Mouse (Mus musculus): ENCODE results near the gene Ric8a.
A peak's percentile ranks its signal among the peaks of the same experiment; 100 is the strongest.

Gene Ric8a

GRCm38 (mm10) chr7:140856785-140857549 lies at the start of gene Ric8a:
TSS of gene Ric8a (plus strand) at chr7:140856957.
- peak; percentile 93 for DNase-seq

GRCm38 (mm10) chr7:140810496-140810895 lies 46.3 kb upstream of the Ric8a start:
- DNase-seq: no peak

DNA sequence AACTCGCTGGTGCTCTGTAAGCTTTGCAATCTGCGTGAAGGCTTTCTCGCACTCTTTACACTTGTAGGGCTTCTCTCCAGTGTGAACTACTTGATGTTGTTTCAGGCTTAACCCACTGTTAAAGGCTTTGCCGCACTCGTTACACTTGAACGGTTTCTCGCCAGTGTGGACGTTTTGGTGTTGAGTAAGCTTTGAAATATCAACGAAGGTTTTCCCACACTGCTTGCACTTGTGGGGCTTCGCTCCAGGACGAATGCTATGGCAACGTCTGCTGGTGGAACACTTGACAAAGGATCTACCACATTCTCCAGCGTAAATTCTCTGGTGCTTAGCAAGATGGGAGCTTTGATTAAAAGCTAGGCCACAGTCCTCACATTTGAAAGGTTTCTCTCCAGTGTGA lies 45.0 kb upstream of the Ric8a start:
- no peak for DNase-seq

DNA sequence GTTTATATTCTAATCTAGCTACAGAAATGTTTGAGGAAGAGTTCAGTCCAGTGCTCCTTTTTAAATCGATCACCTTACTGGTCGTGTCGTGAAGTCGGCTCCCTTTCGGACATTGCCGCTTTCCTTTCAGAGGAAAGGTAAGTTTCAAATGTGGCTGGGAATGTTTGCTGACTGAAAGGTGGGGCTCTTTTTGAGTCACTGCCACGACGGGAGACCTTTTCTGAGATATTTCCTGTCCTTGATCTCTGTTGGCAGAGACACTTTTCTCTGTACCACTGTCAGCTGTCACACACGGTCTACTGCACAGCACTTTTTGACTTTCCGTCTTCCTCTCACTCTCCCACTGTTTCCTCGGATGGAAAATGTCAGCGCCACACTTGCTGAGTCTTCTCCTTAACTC lies 43.9 kb upstream of the Ric8a start:
- no peak for DNase-seq

- no peak for DNase-seq
These were observed 36.6 kb upstream of the Ric8a start for GRCm38 (mm10) chr7:140820173-140820572.

- no peak for DNase-seq
These were observed 35.5 kb upstream of the Ric8a start for GRCm38 (mm10) chr7:140821305-140821652.

DNA sequence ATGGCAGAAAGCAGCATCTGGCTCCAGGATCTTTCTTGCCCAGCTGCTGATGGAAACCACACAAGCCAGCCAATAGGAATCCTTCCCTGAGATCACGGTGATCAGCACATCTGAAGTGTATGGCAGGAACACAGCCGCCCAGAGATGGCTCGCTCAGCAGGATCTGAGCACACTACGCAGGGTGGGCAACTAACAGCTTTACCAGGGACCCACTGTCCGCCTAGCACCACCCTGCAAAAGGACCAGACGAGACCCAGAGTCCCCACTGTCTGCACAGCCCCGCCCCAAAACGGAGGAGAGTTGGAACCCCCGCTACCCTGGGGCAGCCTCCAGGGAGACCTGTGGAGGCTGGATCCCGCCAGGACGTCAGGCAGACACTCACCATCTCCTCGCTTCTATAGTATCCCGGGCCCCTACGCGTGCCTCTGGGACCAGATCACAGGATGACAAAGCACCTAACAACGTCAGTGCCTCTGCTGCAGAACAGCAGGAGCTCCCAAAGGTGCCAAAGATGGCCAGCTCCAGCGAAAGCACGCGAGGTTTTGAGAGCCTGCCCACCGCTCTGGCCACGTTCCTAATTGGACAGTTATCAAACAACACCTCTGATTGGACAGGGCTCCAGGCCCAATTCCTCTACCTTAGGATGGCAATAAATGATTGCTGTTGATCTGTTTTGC lies 35.0 kb upstream of the Ric8a start, which contains the start of gene Zfp941:
Gene Zfp941, minus strand, starts transcription at position 526 of the 677 bp plus-strand sequence.
- DNase-seq: peak; percentile 39

DNA sequence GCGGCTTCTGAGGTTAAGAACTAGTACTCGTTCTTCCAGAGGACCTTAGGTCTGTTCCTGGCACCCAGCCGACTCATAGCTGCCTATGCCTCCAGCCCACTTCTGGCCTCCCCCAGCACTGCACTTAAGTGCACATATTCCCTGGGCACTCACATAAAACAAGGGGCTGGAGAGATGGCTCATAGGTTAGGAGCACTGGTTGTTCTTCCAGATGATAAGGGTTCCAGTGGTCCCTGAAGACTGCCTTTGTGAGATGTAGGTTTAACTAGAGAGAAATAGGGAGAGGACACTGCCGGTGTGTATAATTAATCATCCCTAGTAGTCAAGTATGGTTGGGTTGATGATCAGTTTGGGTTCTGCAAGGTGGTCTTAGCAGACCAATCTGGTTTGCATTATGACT lies 34.0 kb upstream of the Ric8a start:
- no peak for DNase-seq

DNA sequence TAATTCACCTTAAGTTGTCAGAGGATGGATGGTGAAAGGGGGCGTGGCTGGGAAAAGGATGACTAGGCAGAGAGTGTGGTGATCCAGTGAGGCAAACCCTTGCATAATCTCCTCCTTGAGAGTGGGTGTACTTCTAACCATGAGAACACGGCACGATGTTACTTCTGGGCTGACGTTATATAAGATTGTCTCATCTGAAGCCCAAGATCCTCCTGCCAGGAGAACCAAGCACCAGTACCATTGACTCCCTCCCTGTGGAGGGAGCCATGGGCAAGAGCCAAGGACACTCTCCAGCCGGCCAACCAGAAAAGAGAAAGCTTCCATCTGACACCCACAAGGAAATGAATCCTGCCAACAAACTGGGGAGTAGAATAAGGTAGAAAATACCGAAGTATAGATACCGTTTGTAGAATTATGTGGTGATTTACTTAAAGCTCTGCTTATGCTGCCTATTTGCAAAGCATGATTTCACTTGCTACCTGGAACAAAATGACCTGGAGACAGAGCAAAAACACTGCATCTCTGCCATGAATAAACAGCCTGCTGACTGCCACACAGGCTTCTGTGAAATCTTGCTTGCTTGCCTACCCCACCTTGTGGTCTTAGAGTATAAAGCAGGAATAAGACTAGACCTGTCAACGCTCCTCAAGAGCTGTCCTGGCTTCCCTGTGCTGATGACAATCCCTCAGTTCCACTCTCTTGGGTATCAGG lies 28.4 kb upstream of the Ric8a start:
- DNase-seq: no peak

DNA sequence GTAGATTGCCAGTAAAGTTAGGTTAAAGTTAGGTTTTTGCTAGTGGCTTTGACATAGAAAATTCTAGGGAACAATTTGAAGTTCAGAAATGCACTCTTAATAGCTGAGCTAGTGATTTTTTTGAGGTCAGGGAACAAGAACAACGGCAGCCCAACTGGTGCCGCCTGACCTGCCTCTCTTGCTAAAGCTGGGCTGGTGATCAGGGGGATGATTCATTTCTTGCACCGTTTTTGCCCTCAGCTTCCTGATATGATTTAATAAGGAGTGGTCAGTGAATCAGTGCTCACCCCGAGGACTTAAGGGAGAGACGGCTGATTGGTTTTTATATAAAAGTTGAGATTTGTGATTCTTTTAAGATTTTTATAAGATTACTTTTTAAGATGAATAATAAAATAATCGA lies 25.3 kb upstream of the Ric8a start:
- no peak for DNase-seq

DNA sequence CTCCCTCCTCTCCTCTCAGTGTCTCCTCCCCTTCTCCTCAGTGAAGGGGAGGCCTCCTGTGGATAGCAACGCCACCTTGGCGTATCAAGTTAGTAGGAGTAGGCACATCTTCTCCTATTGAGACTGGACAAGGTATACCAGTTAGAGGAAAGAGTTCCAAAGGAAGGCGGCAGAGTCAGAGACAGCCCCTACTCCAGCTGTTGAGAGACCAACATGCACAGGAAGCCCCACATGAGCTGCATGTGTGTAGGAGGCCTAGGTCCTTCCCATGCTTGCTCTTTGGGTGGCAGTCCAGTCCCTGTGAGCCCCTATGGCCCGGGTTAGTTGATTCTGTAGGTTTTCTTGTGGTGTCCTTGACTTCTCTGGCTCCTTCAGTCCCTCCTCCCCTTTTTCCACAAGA lies 23.4 kb upstream of the Ric8a start:
- no peak for DNase-seq

- peak; percentile 28 for DNase-seq
These were observed 21.6 kb upstream of the Ric8a start, which contains the start of gene Urah for GRCm38 (mm10) chr7:140834968-140835757. TSS of gene Urah (plus strand) at chr7:140835018.

GRCm38 (mm10) chr7:140835758-140836087 lies 21.0 kb upstream of the Ric8a start:
- no peak for DNase-seq

DNA sequence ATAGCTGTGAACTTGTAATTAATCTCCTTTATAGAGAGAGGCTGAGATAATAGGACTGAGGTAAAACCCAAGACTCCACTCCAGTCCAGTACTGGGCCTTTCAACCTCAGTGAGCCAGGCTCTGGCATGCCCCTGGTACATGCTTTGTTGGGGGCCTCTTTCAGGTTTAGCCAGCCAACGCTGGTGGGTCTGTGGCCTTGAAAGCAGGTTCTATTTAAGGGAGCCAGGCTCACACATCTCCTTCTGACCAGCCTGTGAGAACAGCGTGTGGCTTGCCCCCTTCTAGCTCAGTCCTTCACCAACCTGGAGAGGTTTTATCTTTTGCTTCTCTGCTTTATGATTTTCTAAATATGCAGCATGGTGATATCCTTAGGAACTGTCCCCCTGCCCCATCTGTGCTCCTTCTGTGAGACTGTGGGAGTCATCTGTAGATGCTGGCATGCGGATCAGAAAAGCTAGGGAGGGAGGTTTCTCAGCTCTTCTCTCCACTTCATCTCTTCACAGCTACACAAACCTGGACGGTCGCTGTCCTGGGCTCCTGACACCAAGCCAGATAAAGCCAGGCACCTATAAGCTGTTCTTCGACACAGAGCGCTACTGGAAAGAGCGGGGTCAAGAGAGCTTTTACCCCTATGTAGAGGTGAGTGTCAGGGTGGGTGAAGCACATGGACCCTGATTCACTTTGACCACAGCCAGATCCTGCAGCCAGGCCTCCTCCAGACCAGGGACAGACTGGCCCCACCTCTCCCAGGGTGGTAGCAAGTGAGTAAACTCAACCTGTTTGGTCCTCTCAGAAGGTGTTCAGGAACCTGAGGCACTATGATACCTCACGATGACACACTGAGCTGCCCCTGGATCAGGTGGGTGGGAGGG lies 20.3 kb upstream of the Ric8a start:
- no peak for DNase-seq

DNA sequence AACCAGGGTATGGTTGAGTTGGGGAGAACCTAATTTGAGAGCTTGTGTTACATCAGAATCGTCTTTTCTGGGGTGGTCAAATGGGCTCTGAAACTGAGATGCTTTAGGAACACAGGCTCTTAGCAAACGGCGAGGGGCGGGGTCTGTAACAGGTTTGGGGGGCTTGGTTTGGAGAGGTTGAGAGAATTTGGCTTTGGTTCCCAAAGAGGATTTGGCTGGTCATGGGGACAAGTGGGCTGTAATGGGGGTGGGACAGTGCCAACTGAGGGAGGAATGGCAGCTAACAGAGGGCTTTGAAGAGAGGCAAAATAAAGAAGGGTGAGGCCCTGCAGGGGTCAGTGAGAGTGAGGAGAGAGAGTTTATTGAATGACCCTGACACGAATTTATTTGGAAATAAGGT lies 17.2 kb upstream of the Ric8a start:
- no peak for DNase-seq

DNA sequence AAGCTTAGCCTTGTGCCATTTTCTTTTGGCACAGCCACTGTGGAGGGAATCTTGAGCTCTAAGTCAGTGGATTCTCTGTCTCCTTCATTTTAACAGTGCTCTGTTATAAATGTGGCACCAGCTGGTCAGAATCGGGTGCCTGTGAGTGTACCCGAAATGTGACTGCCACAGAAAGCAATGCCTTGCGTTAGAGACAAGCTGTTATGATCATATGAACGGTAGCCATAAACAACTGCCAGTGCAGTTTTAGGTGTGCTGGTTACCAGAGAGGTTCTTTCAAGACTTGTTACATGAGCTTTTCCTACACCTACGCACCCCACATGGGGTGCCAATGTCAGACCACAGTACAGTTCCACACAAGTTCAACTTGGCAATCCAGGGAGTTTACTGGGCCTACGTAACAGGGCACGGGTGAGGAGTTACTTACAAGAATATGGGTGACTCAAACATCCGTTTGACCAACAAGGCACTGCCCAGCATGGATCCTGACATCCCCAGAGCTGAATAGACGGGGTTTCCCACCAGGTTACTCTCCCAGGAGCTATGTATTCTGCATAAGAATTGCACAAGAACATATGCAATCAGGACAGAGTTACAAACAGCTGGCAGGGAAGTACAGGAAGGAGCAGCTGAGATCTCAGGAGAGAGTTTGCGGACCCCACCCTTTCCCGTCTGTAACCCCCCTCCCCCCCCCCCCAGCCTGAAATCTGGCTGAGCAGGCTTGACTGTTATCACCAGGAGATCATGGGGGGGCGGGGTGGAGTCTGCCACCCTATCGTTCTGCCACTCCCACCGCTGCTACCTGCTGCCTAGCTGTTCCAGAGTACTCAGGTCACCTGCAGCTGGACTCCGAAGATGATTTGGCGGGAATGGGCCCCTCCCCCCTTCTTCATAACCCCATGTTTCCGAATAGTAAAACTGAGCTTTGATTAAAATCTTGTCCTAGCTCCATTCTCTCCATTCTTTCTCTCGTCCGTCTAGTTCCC lies 15.7 kb upstream of the Ric8a start:
- no peak for DNase-seq

DNA sequence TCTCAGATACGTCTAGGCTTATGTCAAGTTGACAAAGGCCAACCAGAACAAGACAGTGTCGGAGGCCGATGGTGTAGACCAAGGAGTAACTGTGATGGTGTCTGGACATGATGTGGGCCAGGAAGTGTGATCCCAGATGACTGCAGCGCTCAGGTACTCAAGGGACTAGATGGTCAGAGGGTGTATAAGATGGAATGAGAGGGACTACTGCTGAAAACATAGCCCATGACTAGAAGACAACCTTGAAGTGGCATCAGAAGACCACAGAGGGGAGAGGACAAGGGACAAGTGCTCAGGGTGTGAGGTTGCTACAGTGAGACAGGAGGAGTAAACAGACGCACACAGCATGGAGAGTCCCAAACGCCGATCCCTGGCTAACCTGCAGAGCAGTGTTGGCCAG lies 13.0 kb upstream of the Ric8a start:
- no peak for DNase-seq

- DNase-seq: peak; percentile 89
These were observed 11.7 kb upstream of the Ric8a start, which contains the start of gene Scgb1c1 for GRCm38 (mm10) chr7:140844905-140845665. TSS of gene Scgb1c1 (plus strand) at chr7:140845547.

GRCm38 (mm10) chr7:140845683-140846082 lies 11.1 kb upstream of the Ric8a start:
- no peak for DNase-seq

GRCm38 (mm10) chr7:140846676-140847075 lies 10.1 kb upstream of the Ric8a start:
- no peak for DNase-seq
